Mouse (Mus musculus) intestine, embryonic 15.5 days (tissue): ENCODE data around the gene Agpat4. TPM values are rescaled to one million over a fixed set of nuclear protein-coding genes. Genes with fewer than 3 reads are reported as not detected.
A peak's percentile ranks its signal among the peaks of the same experiment; 100 is the strongest.

Source experiments
- ATAC-seq: fragments of 200-750 bp; cut with Nextera tagmentation; 2 replicates; pipeline ENCODE4 v1.8.0; 2017; ENCODE audit warnings: moderate TSS enrichment, moderate library complexity
- H3K27ac ChIP-seq: fragments of 300-500 bp; sonication (generic); 2 replicates; pipeline ENCODE4 v1.5.1; 2015; ENCODE audit warnings: mild to moderate bottlenecking, inconsistent platforms
- H3K27me3 ChIP-seq: fragments of 300-500 bp; sonication (generic); replicated peaks from 2 replicates; pipeline ENCODE4 v1.6.1; 2015; ENCODE audit warnings: inconsistent platforms
- H3K36me3 ChIP-seq: fragments of 300-500 bp; sonication (generic); 2 replicates; pipeline ENCODE4 v1.6.1; 2015; ENCODE audit warnings: inconsistent platforms
- H3K4me1 ChIP-seq: fragments of 300-500 bp; sonication (generic); replicated peaks from 2 replicates; pipeline ENCODE4 v1.6.1; 2015; ENCODE audit warnings: inconsistent platforms
- H3K4me2 ChIP-seq: fragments of 300-500 bp; sonication (generic); replicated peaks from 2 replicates; pipeline ENCODE4 v1.6.1; 2015; ENCODE audit warnings: mild to moderate bottlenecking, inconsistent platforms
- H3K4me3 ChIP-seq: fragments of 300-500 bp; sonication (generic); replicated peaks from 2 replicates; pipeline ENCODE4 v1.5.1; 2015; ENCODE audit warnings: inconsistent platforms
- H3K9ac ChIP-seq: fragments of 300-500 bp; sonication (generic); 2 replicates; pipeline ENCODE4 v1.6.1; 2015; ENCODE audit warnings: inconsistent platforms
- H3K9me3 ChIP-seq: fragments of 300-500 bp; sonication (generic); 2 replicates; pipeline ENCODE4 v1.6.1; 2016; ENCODE audit warnings: inconsistent platforms
- WGBS: fragments of 180-500 bp; shearing (Covaris S2); methylation state at CpG from one replicate; pipeline ENCODE4 v1.1.7; 2015; 5-methylcytosine and 5-hydroxymethylcytosine counted together
- polyA plus RNA-seq: library from polyadenylated mRNA; unstranded; fragments of >200 nt; fragmentation: Nextera tagmentation; extraction: Ambion mirVana; gene quantifications from 2 replicates; pipeline ENCODE4 v1.2.1, GENCODE M21; 2015

Agpat4 gene
- polyA plus RNA-seq, 1 experiment from 2014 or later = 19.6 TPM

GRCm38 (mm10) chr17:12179766-12180165, 61.3 kb downstream of the Agpat4 start:
- H3K27ac ChIP-seq = no peak overlapping the region
- H3K4me1 ChIP-seq = no peaks in the 10 kb centered on the region
- no peak overlapping the region for H3K4me3 ChIP-seq
- H3K9me3 ChIP-seq = no peaks in the 10 kb centered on the region
- WGBS = 66% methylated on average over 2 of the region's 2 CpGs
- no peak overlapping the region for H3K9ac ChIP-seq
- ATAC-seq = no peak
- H3K36me3 ChIP-seq = no peaks in the 10 kb centered on the region
- no peak overlapping the region for H3K4me2 ChIP-seq
- H3K27me3 ChIP-seq = peaks cover 4% of the 10 kb centered on the region; the same call in 1 of the 2 replicates

GRCm38 (mm10) chr17:12182702-12183485, 64.4 kb downstream of the Agpat4 start:
- Histone ChIP-seq H3K27ac (no peak overlapping the region), H3K9ac (no peak overlapping the region), H3K4me1 (no peaks in the 10 kb centered on the region), H3K4me3 (no peak overlapping the region), H3K27me3 (peaks cover 4% of the 10 kb centered on the region; the same call in 1 of the 2 replicates), H3K36me3 (no peaks in the 10 kb centered on the region), H3K9me3 (no peaks in the 10 kb centered on the region), H3K4me2 (no peak overlapping the region)
- ATAC-seq = no peak
- 77% methylated on average over 5 of the region's 5 CpGs for WGBS

GRCm38 (mm10) chr17:12184283-12184682, 65.8 kb downstream of the Agpat4 start:
- no peaks in the 10 kb centered on the region for H3K9me3 ChIP-seq
- no peak overlapping the region for H3K9ac ChIP-seq
- H3K4me2 ChIP-seq = no peak overlapping the region
- no peak for ATAC-seq
- H3K27ac ChIP-seq = no peak overlapping the region
- peaks cover 4% of the 10 kb centered on the region; the same call in 1 of the 2 replicates for H3K27me3 ChIP-seq
- H3K36me3 ChIP-seq = no peaks in the 10 kb centered on the region
- WGBS = 70% methylated on average over 8 of the region's 8 CpGs
- no peaks in the 10 kb centered on the region for H3K4me1 ChIP-seq
- no peak overlapping the region for H3K4me3 ChIP-seq

GRCm38 (mm10) chr17:12185855-12186254, 67.4 kb downstream of the Agpat4 start:
- no peaks in the 10 kb centered on the region for H3K36me3 ChIP-seq
- no peaks in the 10 kb centered on the region; the same call in 1 of the 2 replicates for H3K27me3 ChIP-seq
- no peak overlapping the region for H3K27ac ChIP-seq
- no peak overlapping the region for H3K4me3 ChIP-seq
- H3K4me2 ChIP-seq = no peak overlapping the region
- WGBS = 85% methylated on average over 4 of the region's 4 CpGs
- ATAC-seq = peak; percentile 47; the same call in 1 of the 2 replicates
- H3K4me1 ChIP-seq = no peaks in the 10 kb centered on the region
- H3K9me3 ChIP-seq = no peaks in the 10 kb centered on the region
- H3K9ac ChIP-seq = no peak overlapping the region

GRCm38 (mm10) chr17:12186341-12186740, 67.8 kb downstream of the Agpat4 start:
- H3K9me3 ChIP-seq = no peaks in the 10 kb centered on the region
- no peak overlapping the region for H3K4me2 ChIP-seq
- 85% methylated on average over 3 of the region's 3 CpGs for WGBS
- H3K4me3 ChIP-seq = no peak overlapping the region
- H3K4me1 ChIP-seq = no peaks in the 10 kb centered on the region
- ATAC-seq = no peak
- H3K9ac ChIP-seq = no peak overlapping the region
- no peaks in the 10 kb centered on the region; the same call in 1 of the 2 replicates for H3K27me3 ChIP-seq
- H3K27ac ChIP-seq = no peak overlapping the region
- no peaks in the 10 kb centered on the region for H3K36me3 ChIP-seq

GRCm38 (mm10) chr17:12187782-12188181, 69.3 kb downstream of the Agpat4 start:
- Histone ChIP-seq H3K27me3 (no peaks in the 10 kb centered on the region), H3K4me3 (no peak overlapping the region), H3K4me2 (no peak overlapping the region), H3K9ac (no peak overlapping the region), H3K4me1 (no peaks in the 10 kb centered on the region), H3K36me3 (no peaks in the 10 kb centered on the region), H3K9me3 (no peaks in the 10 kb centered on the region), H3K27ac (no peak overlapping the region)
- no peak for ATAC-seq
- WGBS = 59% methylated on average over 1 of the region's 1 CpGs

GRCm38 (mm10) chr17:12195137-12195536, 76.6 kb downstream of the Agpat4 start:
- peak overlapping the region; percentile 57 for H3K27ac ChIP-seq
- no peaks in the 10 kb centered on the region for H3K9me3 ChIP-seq
- H3K27me3 ChIP-seq = no peaks in the 10 kb centered on the region
- peak overlapping the region; percentile 12 for H3K4me2 ChIP-seq
- no peaks in the 10 kb centered on the region for H3K36me3 ChIP-seq
- H3K4me3 ChIP-seq = no peak overlapping the region
- 9% methylated on average over 5 of the region's 5 CpGs for WGBS
- ATAC-seq = peak; percentile 75
- no peak overlapping the region for H3K9ac ChIP-seq
- H3K4me1 ChIP-seq = 0 out of 2 replicates have a peak, but pooled peaks cover 10% of the 10 kb centered on the region

- Histone ChIP-seq H3K9me3 (no peaks in the 10 kb centered on the region), H3K4me3 (no peak overlapping the region), H3K27ac (peak overlapping the region; percentile 57), H3K4me1 (0 out of 2 replicates have a peak, but pooled peaks cover 10% of the 10 kb centered on the region), H3K36me3 (no peaks in the 10 kb centered on the region), H3K4me2 (peak overlapping the region; percentile 12), H3K27me3 (no peaks in the 10 kb centered on the region), H3K9ac (no peak overlapping the region)
- peak; percentile 92 for ATAC-seq
- WGBS = 27% methylated on average over 10 of the region's 10 CpGs
Measured at GRCm38 (mm10) chr17:12195604-12196003, 77.1 kb downstream of the Agpat4 start.

GRCm38 (mm10) chr17:12199933-12200332, 81.4 kb downstream of the Agpat4 start:
- Histone ChIP-seq H3K4me3 (no peak overlapping the region), H3K36me3 (no peaks in the 10 kb centered on the region), H3K4me1 (peaks cover 16% of the 10 kb centered on the region), H3K9me3 (no peaks in the 10 kb centered on the region), H3K27ac (no peak overlapping the region), H3K4me2 (no peak overlapping the region), H3K9ac (no peak overlapping the region), H3K27me3 (no peaks in the 10 kb centered on the region)
- 73% methylated on average over 4 of the region's 4 CpGs for whole genome bisulfite sequencing
- no peak for ATAC-seq

GRCm38 (mm10) chr17:12201086-12201485, 82.6 kb downstream of the Agpat4 start:
- no peak overlapping the region for H3K4me3 ChIP-seq
- H3K9ac ChIP-seq = no peak overlapping the region
- no peak overlapping the region for H3K27ac ChIP-seq
- H3K4me1 ChIP-seq = peaks cover 23% of the 10 kb centered on the region
- H3K4me2 ChIP-seq = no peak overlapping the region
- ATAC-seq = no peak
- WGBS = 92% methylated on average over 1 of the region's 1 CpGs
- no peaks in the 10 kb centered on the region for H3K9me3 ChIP-seq
- no peaks in the 10 kb centered on the region for H3K27me3 ChIP-seq
- H3K36me3 ChIP-seq = no peaks in the 10 kb centered on the region

- peaks cover 37% of the 10 kb centered on the region for H3K4me1 ChIP-seq
- no peak for ATAC-seq
- no peak overlapping the region for H3K27ac ChIP-seq
- no peak overlapping the region for H3K4me3 ChIP-seq
- 72% methylated on average over 15 of the region's 15 CpGs for WGBS
- H3K4me2 ChIP-seq = no peak overlapping the region
- H3K36me3 ChIP-seq = no peaks in the 10 kb centered on the region
- H3K9ac ChIP-seq = no peak overlapping the region
- no peaks in the 10 kb centered on the region for H3K27me3 ChIP-seq
- no peaks in the 10 kb centered on the region for H3K9me3 ChIP-seq
Measured at GRCm38 (mm10) chr17:12203414-12203897, 85.0 kb downstream of the Agpat4 start.

GRCm38 (mm10) chr17:12204246-12204645, 85.7 kb downstream of the Agpat4 start:
- H3K27ac ChIP-seq = peak overlapping the region; percentile 33; the same call in 1 of the 2 replicates
- no peak overlapping the region for H3K4me3 ChIP-seq
- H3K36me3 ChIP-seq = no peaks in the 10 kb centered on the region
- H3K4me1 ChIP-seq = peaks cover 37% of the 10 kb centered on the region
- no peak overlapping the region for H3K9ac ChIP-seq
- no peaks in the 10 kb centered on the region for H3K9me3 ChIP-seq
- no peak overlapping the region for H3K4me2 ChIP-seq
- ATAC-seq = no peak
- H3K27me3 ChIP-seq = no peaks in the 10 kb centered on the region
- WGBS = 62% methylated on average over 3 of the region's 3 CpGs

GRCm38 (mm10) chr17:12204689-12205014, 86.1 kb downstream of the Agpat4 start:
- H3K4me2 ChIP-seq = no peak overlapping the region
- 76% methylated on average over 3 of the region's 3 CpGs for WGBS
- H3K36me3 ChIP-seq = no peaks in the 10 kb centered on the region
- H3K9ac ChIP-seq = no peak overlapping the region
- H3K27me3 ChIP-seq = no peaks in the 10 kb centered on the region
- H3K9me3 ChIP-seq = no peaks in the 10 kb centered on the region
- no peak overlapping the region for H3K4me3 ChIP-seq
- H3K27ac ChIP-seq = peak overlapping the region; percentile 66
- peaks cover 37% of the 10 kb centered on the region for H3K4me1 ChIP-seq
- no peak for ATAC-seq
